Mouse (Mus musculus) forebrain, postnatal 0 days (tissue): ENCODE results near the gene Cd3e. TPM values are rescaled to one million over a fixed set of nuclear protein-coding genes. Genes with fewer than 3 reads are reported as not detected.

Experiments used
- ATAC-seq: fragments of 200-750 bp; cut with Nextera tagmentation; 2 replicates; pipeline ENCODE4 v1.8.0; 2017; ENCODE audit warnings: mild to moderate bottlenecking, moderate library complexity
- DNase-seq: peaks from one replicate; pipeline ENCODE4 v3.0.0-alpha.2; 2015
- H3K27ac ChIP-seq: fragments of 300-500 bp; sonication (generic); 2 replicates; pipeline ENCODE4 v1.5.1; 2014; ENCODE audit warnings: low read depth, mild to moderate bottlenecking, antibody characterized with exemption, low read length, moderate library complexity, mixed read lengths
- H3K27me3 ChIP-seq: fragments of 300-500 bp; sonication (generic); 2 replicates; pipeline ENCODE4 v1.6.1; 2014; ENCODE audit warnings: mild to moderate bottlenecking, low read length, mixed read lengths; ENCODE audit not compliant: insufficient read depth
- H3K36me3 ChIP-seq: fragments of 300-500 bp; sonication (generic); 2 replicates; pipeline ENCODE4 v1.6.1; 2014; ENCODE audit warnings: mild to moderate bottlenecking, moderate library complexity; ENCODE audit not compliant: insufficient read depth
- H3K4me1 ChIP-seq: fragments of 300-500 bp; sonication (generic); 2 replicates; pipeline ENCODE4 v1.6.1; 2014; ENCODE audit warnings: antibody characterized with exemption; ENCODE audit not compliant: insufficient read depth
- H3K4me2 ChIP-seq: fragments of 300-500 bp; sonication (generic); 2 replicates; pipeline ENCODE4 v1.6.1; 2014; ENCODE audit warnings: low read depth, mild to moderate bottlenecking, moderate library complexity
- H3K4me3 ChIP-seq: fragments of 300-500 bp; sonication (generic); 2 replicates; pipeline ENCODE4 v1.5.1; 2014; ENCODE audit warnings: low read depth, low read length, mixed read lengths
- H3K9ac ChIP-seq: fragments of 300-500 bp; sonication (generic); 2 replicates; pipeline ENCODE4 v1.6.1; 2014; ENCODE audit warnings: mild to moderate bottlenecking
- H3K9me3 ChIP-seq: fragments of 300-500 bp; sonication (generic); 2 replicates; pipeline ENCODE4 v1.6.1; 2016; ENCODE audit warnings: low read length
- CTCF ChIP-seq: sonication (generic); IDR thresholded peaks from 2 replicates; pipeline ENCODE4 v1.5.1; 2016; ENCODE audit warnings: antibody characterized with exemption, control low read depth, low read depth
- WGBS: fragments of 180-500 bp; shearing (Covaris S2); extraction: QIAGEN DNeasy Blood & Tissue Kit; methylation state at CpG from one replicate; pipeline ENCODE4 v1.1.7; 2014; 5-methylcytosine and 5-hydroxymethylcytosine counted together
- polyA plus RNA-seq: library from polyadenylated mRNA; unstranded; fragments of >200 nt; fragmentation: Nextera tagmentation; extraction: Ambion mirVana; gene quantifications from 2 replicates; pipeline ENCODE4 v1.2.1, GENCODE M21; 2015
- total RNA-seq: library from RNA; depleted of rRNA; stranded (reverse); fragments of >200 nt; gene quantifications from 2 replicates; pipeline ENCODE4 v1.2.3, GENCODE M21; 2014; rRNA removed

Cd3e gene
- total RNA-seq (not detected in 2 replicates), polyA plus RNA-seq (0.19 TPM in 1 of 2 replicates, not detected in the other)

GRCm38 (mm10) chr9:45009180-45010078 is at the start of gene Cd3e:
Cd3e (minus strand) TSS chr9:45009627.
- DNase-seq (no peak), ATAC-seq (no peak)
- no peak for TF ChIP-seq CTCF
- no peak within 1 kb of the TSS for H3K4me2 ChIP-seq
- H3K9ac ChIP-seq = no peak within 1 kb of the TSS
- no peaks in the 10 kb centered on the region for H3K36me3 ChIP-seq
- H3K4me3 ChIP-seq = no peak within 1 kb of the TSS
- 77% methylated on average over 19 of the region's 19 CpGs for WGBS
- no peaks in the 10 kb centered on the region for H3K9me3 ChIP-seq
- no peak within 1 kb of the TSS for H3K27ac ChIP-seq
- no peaks in the 10 kb centered on the region for H3K27me3 ChIP-seq
- no peaks in the 10 kb centered on the region for H3K4me1 ChIP-seq

DNA sequence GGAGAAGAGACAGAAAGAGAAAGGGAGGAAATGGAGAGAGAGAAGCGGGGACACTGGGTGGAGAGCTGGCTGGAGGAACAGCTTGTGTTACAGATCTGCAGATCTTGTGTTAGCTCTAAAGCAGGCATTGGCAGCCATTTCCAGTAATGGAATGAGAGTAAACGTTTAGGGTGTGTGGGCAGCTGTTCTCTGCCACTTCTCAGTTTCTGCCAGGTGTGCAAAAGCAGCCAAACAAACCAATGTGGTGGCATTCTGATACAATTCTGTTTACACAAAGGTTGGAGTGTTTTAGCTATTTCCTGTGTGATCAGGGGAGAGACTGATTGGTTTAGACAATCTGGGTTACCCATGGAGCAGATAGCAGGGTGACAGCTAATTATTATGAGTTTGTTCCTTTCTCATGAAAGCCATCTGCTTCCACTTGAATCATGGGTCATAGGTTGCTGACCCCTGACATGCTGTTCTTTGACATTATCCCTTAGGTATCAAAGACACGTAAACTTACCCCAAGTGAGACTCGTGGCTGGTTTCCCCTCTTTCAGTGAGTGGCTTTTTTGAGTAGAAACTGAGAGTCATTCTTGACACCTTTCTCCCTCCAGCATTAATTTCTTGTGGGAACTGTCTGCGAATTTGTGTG is 49.0 kb upstream of the Cd3e start:
- H3K9ac ChIP-seq = no peak overlapping the region
- no peaks in the 10 kb centered on the region for H3K9me3 ChIP-seq
- no peaks in the 10 kb centered on the region for H3K36me3 ChIP-seq
- H3K4me2 ChIP-seq = no peak overlapping the region
- H3K4me3 ChIP-seq = no peak overlapping the region
- DNase-seq (no peak), ATAC-seq (no peak)
- peaks cover 10% of the 10 kb centered on the region for H3K27me3 ChIP-seq
- WGBS = 50% methylated on average over 5 of the region's 5 CpGs
- no peak overlapping the region for H3K27ac ChIP-seq
- TF ChIP-seq CTCF = no peak
- H3K4me1 ChIP-seq = no peaks in the 10 kb centered on the region

DNA sequence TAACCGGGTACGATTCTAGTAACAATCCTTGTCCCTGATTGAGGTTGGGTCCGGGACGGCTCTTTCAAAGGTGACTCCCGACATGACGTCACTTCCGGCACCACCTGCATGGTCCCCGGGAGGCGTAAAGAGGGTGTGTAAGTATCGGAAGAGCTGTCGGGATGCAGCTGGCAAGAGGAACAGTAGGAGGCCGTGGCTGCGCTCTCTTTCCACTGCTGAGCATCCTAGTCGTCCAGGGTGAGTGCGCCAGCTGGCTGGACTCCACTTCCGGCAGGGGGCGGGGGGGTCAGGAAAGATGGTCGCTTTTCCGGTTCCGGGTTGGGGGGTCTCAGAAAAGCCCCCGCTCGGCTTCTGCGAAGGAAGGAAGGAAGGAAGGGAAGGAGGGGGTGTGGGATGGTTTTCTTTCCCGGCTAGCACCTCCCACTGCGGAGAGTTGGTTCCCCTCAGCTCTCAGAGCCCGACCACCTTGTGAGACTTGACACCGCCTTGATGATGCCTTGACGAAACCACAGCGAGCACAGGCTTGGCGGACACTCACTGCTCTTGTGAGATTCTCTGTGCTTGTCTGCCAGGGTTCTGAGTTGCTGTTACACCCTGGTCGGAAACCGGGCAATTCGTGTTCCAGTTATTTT is 45.8 kb upstream of the Cd3e start, which contains the start of gene Mpzl3:
TSS of gene Mpzl3 (plus strand) at position 105 of the 632 bp plus-strand sequence.
- Histone ChIP-seq H3K27me3 (peaks cover 22% of the 10 kb centered on the region), H3K9ac (peak within 1 kb of the TSS; percentile 65), H3K4me3 (peak within 1 kb of the TSS; percentile 61), H3K4me2 (peak within 1 kb of the TSS; percentile 52), H3K36me3 (no peaks in the 10 kb centered on the region), H3K27ac (peak within 1 kb of the TSS; percentile 99), H3K4me1 (no peaks in the 10 kb centered on the region), H3K9me3 (no peaks in the 10 kb centered on the region)
- DNase-seq (peak; percentile 97), ATAC-seq (peak; percentile 99)
- WGBS = under 1% methylated on average over 33 of the region's 33 CpGs
- TF ChIP-seq CTCF = peak; percentile 21; the same call in 1 of the 2 replicates

DNA sequence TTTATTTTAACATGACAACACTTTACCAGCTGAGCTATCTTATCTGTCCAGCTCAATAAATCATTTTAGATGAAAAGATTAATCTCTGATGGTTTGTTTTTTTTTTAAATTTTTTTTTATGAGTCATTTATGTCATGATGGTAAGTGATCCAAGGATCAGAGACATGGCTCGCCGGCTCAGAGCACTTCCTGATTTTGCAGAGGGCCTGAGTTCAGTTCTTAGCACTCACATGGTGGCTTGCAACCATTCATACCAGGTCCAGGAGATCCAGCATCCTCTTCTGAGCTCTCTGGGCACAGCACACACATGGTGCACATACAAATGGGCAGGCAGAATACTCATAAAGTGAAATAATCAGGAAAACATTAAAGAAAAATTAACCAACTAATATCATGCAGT is 40.9 kb upstream of the Cd3e start:
- no peak for DNase-seq

DNA sequence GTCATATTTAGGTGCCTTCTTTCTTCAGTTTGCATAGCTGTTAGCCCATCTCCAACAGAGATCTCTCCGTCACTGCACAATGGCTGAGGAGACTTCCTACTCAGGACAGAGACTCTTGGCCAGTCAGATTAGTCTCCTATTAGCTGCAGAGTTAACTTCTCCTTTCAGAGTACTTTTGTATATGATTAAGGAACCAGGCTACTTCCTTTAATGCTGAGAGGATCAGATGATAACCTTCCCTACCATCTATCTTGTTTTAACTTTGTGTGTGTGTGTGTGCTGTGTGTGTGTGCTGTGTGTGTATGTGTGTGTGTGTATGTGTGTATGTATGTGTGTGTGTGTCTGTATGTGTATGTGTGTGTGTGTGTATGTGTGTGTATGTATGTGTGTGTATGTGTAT is 40.3 kb upstream of the Cd3e start:
- Histone ChIP-seq H3K4me3 (no peak overlapping the region), H3K27ac (no peak overlapping the region), H3K36me3 (no peaks in the 10 kb centered on the region), H3K9ac (no peak overlapping the region), H3K4me2 (no peak overlapping the region), H3K4me1 (no peaks in the 10 kb centered on the region), H3K27me3 (peaks cover 12% of the 10 kb centered on the region), H3K9me3 (no peaks in the 10 kb centered on the region)
- no peak for TF ChIP-seq CTCF
- 79% methylated on average over 1 of the region's 1 CpGs for WGBS
- ATAC-seq = no peak
- DNase-seq = no peak

More for the DNA sequence above, 40.9 kb upstream of the Cd3e start:
- Histone ChIP-seq H3K4me1 (no peaks in the 10 kb centered on the region), H3K4me3 (no peak overlapping the region), H3K9me3 (no peaks in the 10 kb centered on the region), H3K27me3 (peaks cover 12% of the 10 kb centered on the region), H3K9ac (no peak overlapping the region), H3K36me3 (no peaks in the 10 kb centered on the region), H3K27ac (no peak overlapping the region), H3K4me2 (no peak overlapping the region)
- ATAC-seq = no peak
- no peak for TF ChIP-seq CTCF
- whole genome bisulfite sequencing = 84% methylated on average over 2 of the region's 2 CpGs

DNA sequence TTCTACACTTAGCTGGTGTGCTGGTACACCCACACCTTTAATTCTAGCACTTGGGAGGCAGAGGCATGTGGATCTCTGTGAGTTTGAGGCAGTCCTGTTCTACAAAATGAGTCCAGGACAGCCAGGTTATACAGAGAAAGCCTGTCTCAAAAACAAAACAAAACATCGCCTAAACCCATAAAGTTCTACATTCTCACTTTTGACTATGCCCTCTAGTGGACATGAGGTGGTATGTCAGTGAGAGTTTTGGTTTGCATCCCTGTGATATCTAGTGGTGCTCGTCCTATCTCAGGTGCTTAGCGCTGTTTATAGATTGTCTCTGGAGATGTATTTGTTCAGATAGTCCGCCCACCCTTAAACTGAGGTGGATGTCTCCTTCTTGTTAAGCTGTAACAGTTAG is 39.1 kb upstream of the Cd3e start:
- no peak overlapping the region for H3K9ac ChIP-seq
- ATAC-seq = no peak
- H3K4me3 ChIP-seq = no peak overlapping the region
- WGBS = 20% methylated on average over 4 of the region's 4 CpGs
- no peak overlapping the region for H3K27ac ChIP-seq
- peaks cover 18% of the 10 kb centered on the region for H3K27me3 ChIP-seq
- H3K4me2 ChIP-seq = no peak overlapping the region
- H3K9me3 ChIP-seq = no peaks in the 10 kb centered on the region
- H3K4me1 ChIP-seq = no peaks in the 10 kb centered on the region
- no peaks in the 10 kb centered on the region for H3K36me3 ChIP-seq
- DNase-seq = peak; percentile 40
- TF ChIP-seq CTCF = peak; percentile 83
